Mouse (Mus musculus) MEL (cell line): Measurements from ENCODE around the gene Chst8. TPM values are rescaled to one million over a fixed set of nuclear protein-coding genes. Genes with fewer than 3 reads are reported as not detected.

Experiments
- DNase-seq: peaks from one replicate; pipeline ENCODE4 v3.0.0; 2011; ENCODE audit warnings: low read depth, low spot score
- H3K27ac ChIP-seq: 2 replicates; pipeline ENCODE4 v1.5.1; 2012; ENCODE audit warnings: low read depth, mild to moderate bottlenecking, control low read depth, low read length, moderate library complexity; ENCODE audit not compliant: control insufficient read depth
- H3K27me3 ChIP-seq, 2 experiments: fragments of 150-350 bp in 1 of 2; sonication (generic) in 1 of 2; 2 replicates each; pipeline ENCODE4 v1.6.1; 2012; ENCODE audit warnings: low read length in 2 of 2, mild to moderate bottlenecking in 2 of 2, improper control_type of control experiment in 1 of 2, moderate library complexity in 1 of 2; ENCODE audit not compliant: insufficient read depth in 2 of 2, control insufficient read depth in 1 of 2
- H3K36me3 ChIP-seq, 2 experiments: 2 replicates each; pipeline ENCODE4 v1.6.1; 2012 to 2014; ENCODE audit warnings: low read length in 2 of 2, improper control_type of control experiment in 1 of 2, inconsistent platforms in 1 of 2, mild to moderate bottlenecking in 1 of 2; ENCODE audit not compliant: insufficient read depth in 2 of 2, control insufficient read depth in 1 of 2
- H3K4me1 ChIP-seq, 2 experiments: fragments of 150-350 bp in 1 of 2; sonication (generic) in 1 of 2; 2 replicates each; pipeline ENCODE4 v1.6.1; 2012; ENCODE audit warnings: low read length in 2 of 2, improper control_type of control experiment in 1 of 2, mild to moderate bottlenecking in 1 of 2; ENCODE audit not compliant: insufficient read depth in 2 of 2, control insufficient read depth in 1 of 2
- H3K4me3 ChIP-seq, 2 experiments: fragments of 150-350 bp in 1 of 2; sonication (generic) in 1 of 2; 2 replicates each; pipeline ENCODE4 v1.5.1; 2012; ENCODE audit warnings: low read depth in 2 of 2, low read length in 2 of 2, mild to moderate bottlenecking in 2 of 2, moderate library complexity in 2 of 2, control low read depth in 1 of 2, improper control_type of control experiment in 1 of 2; ENCODE audit not compliant: control insufficient read depth in 1 of 2, insufficient read depth in 1 of 2
- H3K79me2 ChIP-seq: 2 replicates; pipeline ENCODE4 v1.6.1; 2012; ENCODE audit warnings: mild to moderate bottlenecking, low read length, moderate library complexity; ENCODE audit not compliant: control insufficient read depth, poor library complexity, insufficient read depth
- H3K9ac ChIP-seq: 2 replicates; pipeline ENCODE4 v1.6.1; 2012; ENCODE audit warnings: low read depth, mild to moderate bottlenecking, control low read depth, low read length, moderate library complexity; ENCODE audit not compliant: control insufficient read depth, poor library complexity, severe bottlenecking
- H3K9me3 ChIP-seq: fragments of 150-350 bp; sonication (generic); replicated peaks from 2 replicates; pipeline ENCODE4 v1.6.1; 2012; ENCODE audit warnings: mild to moderate bottlenecking, low read length, improper control_type of control experiment, moderate library complexity; ENCODE audit not compliant: insufficient read depth
- BHLHE40 ChIP-seq: IDR thresholded peaks from 2 replicates; pipeline ENCODE4 v1.6.1; 2012; ENCODE audit warnings: low read depth, mild to moderate bottlenecking, inconsistent platforms, low read length, improper control_type of control experiment, borderline replicate concordance
- CHD1 ChIP-seq: IDR thresholded peaks from 2 replicates; pipeline ENCODE4 v1.6.1; 2012; ENCODE audit warnings: low read depth, mild to moderate bottlenecking, inconsistent platforms, low read length, improper control_type of control experiment
- CHD2 ChIP-seq: IDR thresholded peaks from 2 replicates; pipeline ENCODE4 v1.6.1; 2011; ENCODE audit warnings: low read length, improper control_type of control experiment
- CTCF ChIP-seq, 3 experiments: IDR thresholded peaks in 2 of 3; conservative IDR thresholded peaks in 1 of 3; 2 replicates each; pipeline ENCODE4 v1.5.1; 2011 to 2012; ENCODE audit warnings: low read length in 3 of 3, low read depth in 2 of 3, mild to moderate bottlenecking in 2 of 3, improper control_type of control experiment in 1 of 3, inconsistent platforms in 1 of 3, mixed read lengths in 1 of 3, moderate library complexity in 1 of 3; ENCODE audit not compliant: control insufficient read depth in 1 of 3, insufficient read depth in 1 of 3, poor library complexity in 1 of 3, severe bottlenecking in 1 of 3
- E2F4 ChIP-seq: IDR thresholded peaks from 2 replicates; pipeline ENCODE4 v1.6.1; 2011; ENCODE audit warnings: low read depth, low read length, improper control_type of control experiment, borderline replicate concordance
- ELF1 ChIP-seq: IDR thresholded peaks from 2 replicates; pipeline ENCODE4 v1.6.1; 2014; ENCODE audit warnings: low read depth, mild to moderate bottlenecking, inconsistent platforms, low read length, improper control_type of control experiment, moderate library complexity
- ETS1 ChIP-seq: IDR thresholded peaks from 2 replicates; pipeline ENCODE4 v1.6.1; 2012; ENCODE audit warnings: low read depth, mild to moderate bottlenecking, inconsistent platforms, low read length, improper control_type of control experiment, moderate library complexity
- GATA1 ChIP-seq: IDR thresholded peaks from 2 replicates; pipeline ENCODE4 v1.6.1; 2011; ENCODE audit warnings: low read depth, low read length, improper control_type of control experiment
- HCFC1 ChIP-seq: IDR thresholded peaks from 2 replicates; pipeline ENCODE4 v1.6.1; 2012; ENCODE audit warnings: low read depth, mild to moderate bottlenecking, inconsistent platforms, low read length, improper control_type of control experiment, moderate library complexity
- JUND ChIP-seq: IDR thresholded peaks from 2 replicates; pipeline ENCODE4 v1.6.1; 2011; ENCODE audit warnings: low read depth, mild to moderate bottlenecking, improper control_type of control experiment, low read length
- KAT2A ChIP-seq: conservative IDR thresholded peaks from 2 replicates; pipeline ENCODE4 v1.6.1; 2012; ENCODE audit warnings: low read depth, low read length, improper control_type of control experiment, inconsistent platforms
- MAX ChIP-seq: IDR thresholded peaks from 2 replicates; pipeline ENCODE4 v1.6.1; 2011; ENCODE audit warnings: low read length, improper control_type of control experiment
- MAZ ChIP-seq: IDR thresholded peaks from 2 replicates; pipeline ENCODE4 v1.6.1; 2012; ENCODE audit warnings: low read depth, mild to moderate bottlenecking, inconsistent platforms, low read length, improper control_type of control experiment
- MEF2A ChIP-seq: IDR thresholded peaks from 2 replicates; pipeline ENCODE4 v1.6.1; 2014; ENCODE audit warnings: low read depth, mild to moderate bottlenecking, inconsistent platforms, low read length, improper control_type of control experiment; ENCODE audit not compliant: poor library complexity, insufficient replicate concordance, severe bottlenecking; ENCODE audit errors: extremely low read depth
- MXI1 ChIP-seq: IDR thresholded peaks from 2 replicates; pipeline ENCODE4 v1.6.1; 2011; ENCODE audit warnings: mild to moderate bottlenecking, low read depth, low read length, improper control_type of control experiment
- MYB ChIP-seq: IDR thresholded peaks from 2 replicates; pipeline ENCODE4 v1.6.1; 2011; ENCODE audit warnings: mild to moderate bottlenecking, low read depth, low read length, improper control_type of control experiment
- MYC ChIP-seq: IDR thresholded peaks from 2 replicates; pipeline ENCODE4 v1.6.1; 2011; ENCODE audit warnings: low read depth, mild to moderate bottlenecking, low read length, improper control_type of control experiment, moderate library complexity
- NELFE ChIP-seq: IDR thresholded peaks from 2 replicates; pipeline ENCODE4 v1.6.1; 2011; ENCODE audit warnings: low read depth, low read length, improper control_type of control experiment
- NRF1 ChIP-seq: IDR thresholded peaks from 2 replicates; pipeline ENCODE4 v1.6.1; 2014; ENCODE audit warnings: low read depth, mild to moderate bottlenecking, inconsistent platforms, low read length, improper control_type of control experiment, moderate library complexity; ENCODE audit not compliant: poor library complexity, insufficient read depth, severe bottlenecking
- POLR2A ChIP-seq, 2 experiments: IDR thresholded peaks; 2 replicates each; pipeline ENCODE4 v1.6.1; 2011 to 2012; ENCODE audit warnings: low read length in 2 of 2, mild to moderate bottlenecking in 2 of 2, control low read depth in 1 of 2, improper control_type of control experiment in 1 of 2, low read depth in 1 of 2, moderate library complexity in 1 of 2; ENCODE audit not compliant: control insufficient read depth in 1 of 2, insufficient read depth in 1 of 2, poor library complexity in 1 of 2
- POLR2AphosphoS2 ChIP-seq: IDR thresholded peaks from 2 replicates; pipeline ENCODE4 v1.6.1; 2011; ENCODE audit warnings: low read length, improper control_type of control experiment
- POLR2AphosphoS5 ChIP-seq: IDR thresholded peaks from 2 replicates; pipeline ENCODE4 v1.6.1; 2012; ENCODE audit warnings: low read depth, borderline replicate concordance, mild to moderate bottlenecking, inconsistent platforms, low read length, moderate library complexity, mixed read lengths
- RCOR1 ChIP-seq: IDR thresholded peaks from 2 replicates; pipeline ENCODE4 v1.6.1; 2012; ENCODE audit warnings: low read depth, mild to moderate bottlenecking, inconsistent platforms, low read length, improper control_type of control experiment
- SMC3 ChIP-seq: IDR thresholded peaks from 2 replicates; pipeline ENCODE4 v1.6.1; 2011; ENCODE audit warnings: low read depth, low read length, improper control_type of control experiment
- TAL1 ChIP-seq: IDR thresholded peaks from 2 replicates; pipeline ENCODE4 v1.6.1; 2012; ENCODE audit warnings: mild to moderate bottlenecking, inconsistent platforms, low read length, moderate library complexity, mixed read lengths
- TBP ChIP-seq: IDR thresholded peaks from 2 replicates; pipeline ENCODE4 v1.8.0; 2011; ENCODE audit warnings: low read depth, low read length, improper control_type of control experiment
- TCF12 ChIP-seq: IDR thresholded peaks from 2 replicates; pipeline ENCODE4 v1.6.1; 2014; ENCODE audit warnings: low read depth, mild to moderate bottlenecking, inconsistent platforms, low read length, improper control_type of control experiment, moderate library complexity
- UBTF ChIP-seq: IDR thresholded peaks from 2 replicates; pipeline ENCODE4 v1.6.1; 2012; ENCODE audit warnings: low read depth, mild to moderate bottlenecking, inconsistent platforms, low read length, improper control_type of control experiment, moderate library complexity, borderline replicate concordance; ENCODE audit not compliant: insufficient read depth
- ZC3H11A ChIP-seq: IDR thresholded peaks from 2 replicates; pipeline ENCODE4 v1.6.1; 2012; ENCODE audit warnings: low read depth, mild to moderate bottlenecking, inconsistent platforms, low read length, improper control_type of control experiment
- ZKSCAN1 ChIP-seq: IDR thresholded peaks from 2 replicates; pipeline ENCODE4 v1.6.1; 2012; ENCODE audit warnings: low read depth, mild to moderate bottlenecking, inconsistent platforms, low read length, improper control_type of control experiment, moderate library complexity
- ZMIZ1 ChIP-seq: IDR thresholded peaks from 2 replicates; pipeline ENCODE4 v1.6.1; 2012; ENCODE audit warnings: low read depth, mild to moderate bottlenecking, inconsistent platforms, low read length, improper control_type of control experiment, moderate library complexity
- ZNF384 ChIP-seq: IDR thresholded peaks from 2 replicates; pipeline ENCODE4 v1.6.1; 2012; ENCODE audit warnings: low read depth, mild to moderate bottlenecking, inconsistent platforms, low read length, improper control_type of control experiment
- polyA plus RNA-seq, 2 experiments: library from polyadenylated mRNA; stranded (reverse) in 1 of 2; unstranded in 1 of 2; fragments of >175 nt in 1 of 2; fragments of >200 nt in 1 of 2; gene quantifications; 2 replicates each; pipeline versions ENCODE4 v1.2.1 to v1.2.4; 2012; ENCODE audit warnings: low replicate concordance in 2 of 2, low read depth in 1 of 2; ENCODE audit not compliant: insufficient read length in 2 of 2, insufficient read depth in 1 of 2, missing spikeins in 1 of 2
- total RNA-seq: library from RNA; depleted of rRNA; stranded (reverse); fragments of 300-350 nt; gene quantifications from 2 replicates; pipeline ENCODE4 v1.2.3, GENCODE M21; 2012

Gene Chst8
- total and polyA plus RNA-seq, 3 experiments: not detected

GRCm38 (mm10) chr7:34698221-34698620 lies 114.3 kb downstream of the Chst8 start:
- Histone ChIP-seq H3K27ac (no peak overlapping the region), H3K4me3 (no peak overlapping the region), H3K4me1 (no peaks in the 10 kb centered on the region), H3K9me3 (no peaks in the 10 kb centered on the region)
- no peak for TF ChIP-seq ETS1
- no peak for TF ChIP-seq TCF12
- no peak for TF ChIP-seq NRF1
- TF ChIP-seq MAZ: no peak
- TF ChIP-seq MXI1: no peak
- TF ChIP-seq POLR2A (IDR thresholded peaks at IDR 0.05; ENCODE audit: control insufficient read depth in 1 of 2, insufficient read depth in 1 of 2, low read depth in 1 of 2, low read length in 2 of 2, poor library complexity in 1 of 2): no peak
- no peak for TF ChIP-seq JUND
- TF ChIP-seq ELF1: no peak
- TF ChIP-seq ZC3H11A: no peak
- TF ChIP-seq POLR2AphosphoS2: no peak
- no peak for TF ChIP-seq KAT2A
- no peak for TF ChIP-seq TBP
- TF ChIP-seq E2F4: no peak
- no peak for TF ChIP-seq CTCF (IDR thresholded peaks at IDR 0.05 in 2 of 3, conservative IDR thresholded peaks at IDR 0.05 in 1 of 3; ENCODE audit: control insufficient read depth in 1 of 3, insufficient read depth in 1 of 3, low read depth in 2 of 3, low read length in 3 of 3, poor library complexity in 1 of 3, severe bottlenecking in 1 of 3)
- TF ChIP-seq MAX: no peak
- no peak for TF ChIP-seq ZKSCAN1
- TF ChIP-seq, all 39 proteins: peak for 0
- no peaks in the 10 kb centered on the region for H3K36me3 ChIP-seq
- no peaks in the 10 kb centered on the region for H3K79me2 ChIP-seq
- DNase-seq: no peak
- H3K27me3 ChIP-seq: no peaks in the 10 kb centered on the region
- H3K9ac ChIP-seq: no peak overlapping the region

- Histone ChIP-seq H3K4me3 (no peak overlapping the region), H3K36me3 (no peaks in the 10 kb centered on the region)
- TF ChIP-seq MYC (no peak), POLR2AphosphoS5 (no peak), MEF2A (no peak), HCFC1 (no peak), ZMIZ1 (no peak), NELFE (no peak), TCF12 (no peak), POLR2AphosphoS2 (no peak), CHD1 (no peak), SMC3 (no peak), ZNF384 (no peak), UBTF (no peak), NRF1 (no peak), TAL1 (no peak), CHD2 (no peak), E2F4 (no peak), GATA1 (no peak), BHLHE40 (no peak), RCOR1 (no peak), MYB (no peak)
- TF ChIP-seq, all 39 proteins: peak for 0
- H3K27me3 ChIP-seq: no peaks in the 10 kb centered on the region
- no peaks in the 10 kb centered on the region for H3K4me1 ChIP-seq
- H3K9me3 ChIP-seq: no peaks in the 10 kb centered on the region
- no peak for DNase-seq
- no peaks in the 10 kb centered on the region for H3K79me2 ChIP-seq
- no peak overlapping the region for H3K27ac ChIP-seq
- H3K9ac ChIP-seq: no peak overlapping the region
Measured at GRCm38 (mm10) chr7:34696086-34696485, 116.4 kb downstream of the Chst8 start.
